Mouse (Mus musculus) frontal cortex, postnatal 25 days (tissue): Measurements from ENCODE around the gene Jam3.
A peak's percentile ranks its signal among the peaks of the same experiment; 100 is the strongest.

ENCODE experiments used
- DNase-seq, 2 experiments: peaks; one replicate each; pipeline ENCODE4 v3.0.0; 2022; ENCODE audit warnings: low spot score in 2 of 2

Jam3 gene

DNA sequence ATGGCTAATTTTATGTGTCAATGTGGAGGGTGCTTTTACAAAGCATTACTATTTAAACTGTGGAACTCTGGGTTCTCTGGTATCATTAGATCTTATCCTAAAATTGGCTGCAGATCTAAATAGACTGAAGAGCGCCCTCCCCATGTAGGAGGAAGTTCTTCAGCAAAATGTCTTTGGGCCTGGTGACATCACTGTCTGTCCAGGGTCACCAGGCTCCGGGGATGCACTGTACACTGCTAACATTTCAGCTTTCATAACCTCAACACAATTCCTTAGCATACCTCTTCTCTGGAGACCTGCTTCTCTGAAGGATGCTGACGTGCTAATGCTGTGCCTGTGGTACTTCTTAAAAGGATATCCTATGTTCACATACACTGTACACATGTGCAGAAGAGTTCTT is 43.5 kb downstream of the Jam3 start:
- no peak for DNase-seq

DNA sequence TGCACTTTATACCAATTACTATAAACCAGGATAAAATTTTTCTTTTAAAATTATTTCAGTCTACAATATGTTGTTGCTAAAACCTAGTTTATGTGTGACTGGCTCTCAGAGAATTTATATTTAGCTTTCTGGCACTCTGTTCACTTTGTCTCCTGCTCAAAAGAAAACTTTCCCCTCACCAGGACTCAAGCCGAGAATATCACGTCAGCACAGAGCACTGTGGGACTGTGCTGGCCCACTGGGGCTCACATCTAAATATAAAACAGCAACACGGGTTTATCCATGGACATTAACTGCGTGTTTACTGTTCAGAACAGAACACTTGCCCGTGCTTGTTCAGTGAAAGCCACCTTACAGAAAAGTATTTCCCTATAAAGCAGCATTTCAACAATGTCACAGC is 44.5 kb downstream of the Jam3 start:
- no peak for DNase-seq

DNA sequence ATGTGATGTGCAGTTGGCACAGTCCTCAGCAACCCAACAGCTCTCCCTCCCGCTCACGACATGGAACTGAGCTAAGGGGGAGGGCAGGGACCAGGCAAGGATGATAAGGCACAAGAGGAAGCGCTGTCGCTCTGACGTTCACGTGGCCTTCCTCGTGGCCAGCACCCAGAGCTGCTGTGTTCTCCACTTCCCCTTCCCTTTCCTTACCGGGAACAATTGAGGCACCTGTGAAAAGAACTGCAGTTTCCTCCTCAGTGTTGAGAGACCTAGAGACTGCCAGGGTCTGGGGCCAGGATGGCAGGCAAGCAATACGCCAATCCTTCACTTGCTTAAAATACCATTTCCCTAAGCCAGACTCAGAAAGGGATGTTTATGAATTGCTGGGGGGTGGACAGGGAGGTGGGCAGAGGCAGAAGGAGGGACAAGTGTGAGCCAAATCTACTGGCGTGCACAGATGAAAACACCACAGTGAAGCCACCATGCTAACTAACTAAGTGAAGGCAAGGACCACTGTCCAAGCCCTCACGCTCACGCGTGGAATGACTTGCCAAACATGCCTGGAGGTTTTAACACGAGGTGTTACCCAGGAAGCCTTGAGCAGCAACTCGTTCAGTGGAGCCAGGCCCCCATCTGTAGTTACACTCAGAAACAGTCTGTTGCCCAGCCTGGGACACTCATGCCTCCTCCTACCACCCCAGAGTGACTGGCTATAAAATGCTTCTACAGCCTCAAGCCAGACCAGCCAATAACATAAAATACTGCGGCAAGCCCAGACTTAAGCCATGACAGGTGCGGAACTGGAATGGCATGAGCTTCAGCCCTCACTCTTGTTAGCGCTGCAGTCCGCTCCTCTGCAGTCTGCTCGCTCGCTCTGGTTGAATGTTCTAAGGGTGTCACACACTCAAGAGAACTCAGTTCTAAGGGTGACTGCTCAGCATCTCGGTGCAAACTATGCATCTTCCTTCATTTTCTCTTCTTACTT is 45.4 kb downstream of the Jam3 start:
- DNase-seq = no peak

DNA sequence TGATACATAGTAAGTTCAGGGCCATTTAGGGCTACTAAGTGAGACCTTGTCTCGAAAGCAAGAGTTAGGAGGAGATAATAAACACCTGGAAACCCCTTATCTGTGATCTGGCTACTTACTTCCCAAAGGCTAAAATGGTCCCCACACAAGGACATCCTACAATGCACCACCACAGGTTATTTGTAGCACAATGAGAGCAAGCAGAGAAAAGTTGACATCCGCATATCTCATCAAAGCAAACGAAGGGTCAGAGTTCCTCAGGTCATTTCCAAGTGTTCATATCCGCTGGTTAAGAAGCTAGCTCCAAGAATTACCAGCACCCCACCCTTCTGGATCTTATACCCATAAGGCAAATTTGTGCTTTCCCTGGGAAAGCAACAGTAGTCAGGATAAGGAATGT is 46.8 kb downstream of the Jam3 start:
- DNase-seq = no peak

DNA sequence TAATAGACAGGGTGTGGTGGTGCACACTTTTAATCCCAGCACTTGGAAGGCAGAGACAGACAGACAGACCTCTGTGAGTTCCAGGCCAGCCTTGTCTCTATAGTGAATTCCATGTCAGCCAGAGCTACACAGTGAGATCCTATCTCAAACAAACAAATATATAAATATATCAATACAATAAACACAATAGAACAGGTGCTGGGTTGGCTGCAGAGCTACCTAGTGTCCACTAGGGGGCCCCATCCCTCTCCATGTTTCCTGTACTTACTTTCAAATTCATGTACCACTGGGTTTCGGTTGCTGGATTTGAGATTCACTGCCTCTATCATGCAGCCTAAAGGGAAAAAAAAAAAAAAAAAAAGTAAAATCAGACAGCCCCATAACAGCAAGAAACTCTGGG is 49.1 kb downstream of the Jam3 start:
- DNase-seq = peak in 1 of 2 experiments; percentile 44

DNA sequence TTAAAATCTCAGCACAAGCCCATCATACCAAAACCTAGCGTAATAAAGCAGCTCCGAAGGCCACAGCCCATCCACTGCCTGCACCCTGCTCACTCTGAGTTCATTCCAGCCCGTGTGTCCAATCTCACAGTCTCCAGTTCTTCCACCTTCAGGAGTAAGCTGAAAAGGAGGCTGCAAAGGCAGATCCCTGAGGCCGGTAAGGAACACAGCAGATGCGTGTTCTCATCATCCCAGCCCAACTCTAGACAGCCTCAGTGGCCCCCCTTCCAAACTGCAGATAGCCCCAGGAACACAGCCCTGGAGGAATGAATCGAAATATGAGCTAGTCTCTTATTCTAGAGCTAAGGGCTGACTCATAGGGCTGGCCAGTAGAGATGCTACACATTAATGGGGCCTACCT is 53.8 kb downstream of the Jam3 start:
- no peak for DNase-seq

DNA sequence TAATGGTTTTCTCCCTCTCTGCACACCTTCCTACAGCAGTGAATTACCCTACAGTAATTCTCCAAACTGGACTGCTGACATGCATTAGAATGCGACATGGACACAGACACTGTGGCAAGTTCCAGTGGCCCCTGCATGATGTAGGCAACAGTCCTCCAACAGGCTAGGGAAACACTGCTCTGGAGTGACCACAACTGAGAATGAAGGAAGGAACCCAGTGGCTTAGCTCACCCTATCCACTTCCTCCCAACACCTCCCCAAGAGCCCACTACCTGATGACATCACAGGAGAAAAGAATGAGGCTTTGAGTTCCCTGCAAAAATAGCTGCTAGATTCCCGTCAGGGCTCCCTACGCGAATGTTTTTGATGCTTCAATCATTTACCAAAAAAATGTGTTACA is 55.7 kb downstream of the Jam3 start:
- no peak for DNase-seq

DNA sequence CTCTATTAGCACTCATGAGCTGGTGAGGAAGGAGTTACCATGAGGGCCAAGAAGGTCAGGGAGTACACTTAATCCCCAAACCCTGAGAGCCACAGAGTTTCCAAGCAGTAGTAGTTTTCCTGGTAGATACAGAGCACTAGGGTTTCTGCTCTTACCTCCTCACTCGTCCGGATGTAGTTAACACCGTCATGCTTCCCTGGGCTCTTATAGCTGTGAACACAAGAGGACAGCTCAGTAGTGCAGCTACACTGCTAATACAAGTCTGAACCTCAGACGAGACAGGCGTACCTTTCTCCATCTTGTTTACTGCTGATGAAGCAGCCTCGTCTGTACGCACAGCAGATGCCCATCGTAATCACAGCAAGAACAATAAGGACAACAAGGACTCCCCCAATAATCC is 56.7 kb downstream of the Jam3 start:
- no peak for DNase-seq

DNA sequence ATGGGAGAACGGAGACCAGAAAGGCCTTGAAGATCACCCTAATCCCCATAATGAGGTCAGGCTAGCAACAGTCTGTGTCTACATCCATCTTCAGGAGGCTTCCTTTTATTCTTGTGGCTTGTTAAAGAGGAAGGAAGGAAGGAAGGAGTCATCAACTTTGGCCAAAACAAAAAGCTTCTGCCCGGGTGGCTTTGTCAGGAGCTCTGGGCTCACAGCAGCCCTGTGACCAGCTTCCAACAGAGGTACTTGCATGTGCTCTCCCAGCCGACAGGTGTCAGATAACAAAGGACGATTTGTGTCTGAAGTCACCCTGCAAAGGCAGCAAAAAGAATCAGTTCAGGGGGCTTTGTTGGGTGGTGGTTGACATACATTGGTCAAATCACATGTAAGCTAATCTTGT is 57.1 kb downstream of the Jam3 start:
- DNase-seq = no peak

DNA sequence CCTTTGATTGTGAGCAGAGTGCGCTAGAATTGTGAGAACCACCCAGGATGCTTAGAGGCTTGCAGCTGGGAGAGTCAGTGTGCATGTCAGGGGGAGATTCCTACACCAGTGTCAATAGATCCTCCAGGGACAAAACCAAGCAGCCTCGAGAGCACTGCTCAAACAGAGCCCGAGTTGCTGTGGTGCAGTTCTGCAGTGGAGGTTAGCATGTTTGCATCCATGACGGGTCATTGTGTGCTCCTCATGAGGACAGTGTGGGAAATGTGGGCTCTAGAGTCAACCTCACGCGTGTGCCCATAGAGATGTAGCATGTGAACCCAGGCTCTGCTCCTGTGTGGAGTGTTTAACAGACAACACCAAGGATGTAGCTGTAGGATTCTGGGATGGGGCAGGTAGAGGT is 62.3 kb downstream of the Jam3 start:
- no peak for DNase-seq

DNA sequence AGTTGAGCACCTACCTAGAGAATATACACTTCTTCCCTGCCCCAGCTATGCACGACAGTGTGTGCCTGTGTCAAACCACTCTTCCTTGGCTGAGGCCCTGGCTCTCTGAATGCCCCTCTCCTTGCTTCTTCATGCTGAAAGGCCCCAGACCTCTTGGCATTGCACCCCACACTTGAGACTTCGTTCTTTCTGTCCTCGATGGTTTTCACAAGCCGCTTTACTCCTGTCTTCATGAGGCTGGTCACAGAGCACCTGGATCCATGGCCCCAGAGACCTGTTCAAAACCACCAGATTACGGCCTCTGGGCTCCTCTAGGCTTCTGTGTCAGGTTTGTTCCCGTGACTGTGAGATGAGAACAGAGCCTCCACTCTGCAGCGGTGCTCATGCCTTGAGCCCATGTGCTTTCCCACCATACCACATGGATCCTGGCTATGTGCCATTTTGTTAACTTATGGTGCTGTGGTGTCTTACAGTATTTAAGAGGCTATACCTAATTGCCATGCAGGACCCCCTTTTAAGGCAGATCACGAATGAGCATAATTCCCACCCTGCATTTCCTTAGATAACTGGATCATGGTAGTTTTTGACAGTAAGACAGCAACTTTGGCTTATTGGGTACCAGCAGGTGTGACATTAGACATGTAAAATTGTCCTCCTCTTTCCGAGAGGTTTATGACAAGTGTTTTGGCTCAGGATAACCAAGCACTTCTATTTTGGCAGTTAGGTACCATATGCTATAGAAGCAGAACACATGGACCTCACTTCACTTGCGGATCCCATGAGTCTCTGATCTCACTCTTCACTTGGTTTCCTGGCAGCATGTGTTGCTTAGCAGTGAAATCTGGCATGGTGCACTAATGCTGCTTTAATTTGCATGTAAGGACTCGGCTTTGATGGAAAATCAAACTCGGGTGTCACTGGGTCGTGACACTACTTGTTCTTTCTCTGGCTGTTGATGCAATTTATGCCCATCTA is 64.1 kb downstream of the Jam3 start:
- DNase-seq = no peak

DNA sequence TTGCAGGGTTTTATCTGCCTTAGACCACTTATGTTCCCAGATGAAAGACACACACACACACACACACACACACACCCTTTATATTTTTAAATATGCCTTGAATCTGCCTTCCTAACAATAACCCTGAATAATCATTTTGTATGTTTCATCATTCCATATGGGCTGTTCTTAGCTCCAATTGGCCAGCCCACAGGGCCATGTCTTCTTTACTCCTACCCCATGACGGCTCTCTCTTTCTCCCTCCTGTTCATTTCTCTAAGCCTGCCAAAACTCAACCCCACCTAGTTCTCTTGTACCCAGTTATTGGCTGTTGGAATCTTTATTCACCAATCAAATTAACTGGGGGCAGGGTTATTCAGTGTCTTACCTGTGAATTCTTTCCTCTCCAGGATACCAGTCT is 65.1 kb downstream of the Jam3 start:
- no peak for DNase-seq

DNA sequence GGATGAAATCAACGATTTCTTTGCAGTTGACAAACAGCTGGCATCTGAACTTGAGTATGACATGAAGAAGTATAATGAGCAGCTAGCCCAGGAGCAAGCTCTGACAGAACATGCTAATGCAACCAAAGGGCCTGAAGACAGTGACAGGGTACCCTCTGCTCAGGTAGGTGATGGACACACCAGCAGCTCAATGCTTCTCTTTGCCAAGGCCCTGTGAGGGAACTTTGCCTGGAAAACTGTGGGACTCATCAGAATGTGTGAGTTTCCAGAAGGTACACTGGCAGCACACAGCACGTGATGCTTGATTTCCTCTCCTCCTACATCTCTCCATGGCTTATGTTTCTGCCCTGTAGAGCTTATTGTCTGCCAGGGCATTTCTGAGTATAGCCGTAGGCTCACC is 67.8 kb downstream of the Jam3 start:
- DNase-seq = no peak

DNA sequence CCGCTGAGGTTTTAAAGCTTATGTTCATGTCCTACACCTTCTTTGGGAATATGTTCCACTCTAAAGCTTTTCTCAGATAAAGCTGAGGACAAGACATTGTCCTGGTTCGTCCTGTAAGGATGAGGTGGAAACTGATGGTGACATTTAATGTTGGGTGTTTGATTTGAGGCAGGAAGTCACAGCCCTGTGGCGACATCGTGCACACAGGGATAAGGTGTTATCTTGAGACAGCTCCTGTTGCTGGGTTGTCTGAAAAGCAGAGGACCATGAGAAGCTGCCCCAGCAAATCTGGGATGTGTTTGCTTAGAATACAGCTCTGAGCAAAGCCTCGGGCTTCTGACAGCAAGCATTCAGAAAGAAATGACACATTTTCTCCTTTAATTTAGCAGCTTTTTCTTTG is 69.0 kb downstream of the Jam3 start:
- no peak for DNase-seq

DNA sequence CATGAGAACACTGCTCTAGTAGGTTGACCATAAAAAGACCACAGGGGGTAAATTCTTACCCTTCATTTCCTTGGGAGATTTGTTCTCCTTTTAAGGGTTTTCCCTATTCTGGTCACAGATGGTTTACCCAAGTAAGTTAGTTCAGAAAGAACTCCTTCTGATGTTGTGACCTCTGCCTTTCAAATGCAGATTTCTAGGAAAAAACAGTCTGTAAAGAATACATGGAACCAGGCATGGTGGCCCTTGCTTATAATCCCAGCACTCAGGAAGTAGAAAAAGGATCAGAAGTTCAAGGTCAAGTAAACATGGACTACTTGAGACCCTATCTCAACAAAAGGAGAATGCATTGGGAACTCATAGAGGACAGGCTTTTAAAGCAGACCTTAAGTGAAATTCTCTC is 79.4 kb downstream of the Jam3 start:
- DNase-seq = no peak

DNA sequence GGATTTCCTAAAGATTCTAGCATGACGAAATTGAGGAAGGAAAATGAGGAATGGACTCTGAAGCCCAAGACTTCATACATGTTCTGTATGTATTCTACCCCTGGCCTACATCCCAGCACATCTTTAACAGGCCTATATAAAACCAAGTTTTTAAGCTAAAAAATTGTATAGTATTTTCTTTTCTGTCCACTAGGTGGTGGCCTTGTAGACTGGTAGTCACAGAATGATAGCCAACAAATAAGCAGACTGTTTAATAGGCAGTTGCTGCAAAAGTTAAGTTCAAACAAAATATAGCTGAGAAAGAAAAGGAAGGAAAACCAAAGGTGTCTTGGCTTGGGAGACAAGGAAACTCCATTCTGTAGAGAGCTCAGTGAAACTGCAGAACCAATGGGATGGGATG is 80.5 kb downstream of the Jam3 start:
- DNase-seq = no peak

DNA sequence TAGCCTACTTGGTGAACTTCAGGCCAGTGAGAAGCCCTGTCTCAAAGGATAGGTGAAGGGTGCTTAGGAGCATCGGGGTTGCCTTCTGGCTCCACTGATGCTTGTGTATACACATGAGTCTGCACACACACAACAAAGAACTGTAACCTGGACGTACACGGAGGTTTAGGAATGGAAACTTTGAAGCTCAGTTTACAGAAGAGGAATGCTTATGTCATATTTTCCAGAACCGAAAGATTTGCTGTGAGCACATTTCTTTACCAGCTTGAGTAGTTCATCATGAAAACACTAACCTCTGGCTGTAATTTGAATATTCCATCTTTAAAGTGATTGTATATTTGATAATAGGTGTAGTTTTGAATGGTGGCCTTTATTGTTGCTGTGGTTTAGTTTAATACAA is 84.3 kb downstream of the Jam3 start:
- no peak for DNase-seq

DNA sequence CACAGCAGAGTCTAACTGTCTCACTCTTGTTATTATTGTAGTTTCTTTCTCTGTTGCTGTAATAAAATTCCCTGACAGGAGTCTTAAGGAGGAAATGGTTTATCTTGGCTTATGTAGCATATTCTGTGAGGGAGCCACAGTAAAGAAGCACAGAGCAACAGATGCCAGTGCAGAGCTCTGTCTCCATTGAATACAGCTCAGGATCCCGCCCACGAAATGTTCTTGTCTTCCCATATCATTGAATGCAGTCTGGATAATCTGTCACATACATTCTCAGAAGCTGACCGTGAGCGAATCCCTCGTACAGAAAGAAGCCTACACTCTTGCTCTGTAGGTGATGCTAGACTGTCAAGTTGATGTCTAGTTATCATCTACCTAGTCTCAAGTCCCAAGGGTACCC is 96.9 kb downstream of the Jam3 start:
- peak in 1 of 2 experiments; percentile 13 for DNase-seq

DNA sequence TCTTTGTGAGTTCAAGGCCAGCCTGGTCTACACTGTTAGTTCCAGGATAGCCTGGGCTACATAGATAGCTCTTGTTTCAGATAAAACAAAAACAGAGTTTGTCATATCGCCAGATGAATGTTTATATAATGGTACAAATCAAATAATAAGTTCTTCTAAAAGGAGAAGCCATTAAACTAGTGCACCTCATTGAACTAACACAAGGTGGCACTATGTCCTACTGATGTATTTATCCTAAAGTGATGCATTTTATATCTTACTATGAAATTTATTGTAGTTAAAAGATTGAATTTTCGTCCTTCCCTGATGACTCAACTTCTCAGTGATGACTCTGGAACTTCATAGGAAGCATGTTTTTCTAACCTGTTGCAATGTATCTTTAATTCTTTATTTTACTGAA is 105.7 kb downstream of the Jam3 start:
- DNase-seq = no peak
